8 mouse cellular contexts compared by ENCODE assay signal in genomic region chr9:58311191-58311910, GRCm38 (mm10). TPM values are rescaled to one million over a fixed set of nuclear protein-coding genes. Genes with fewer than 3 reads are reported as not detected.
DNase-seq lines count a peak whose midpoint lies in the region; ATAC-seq lines count a peak whose summit lies in the region.

No protein-coding gene starts in this region.

- H3K4me2 ChIP-seq in midbrain, embryonic 16.5 days (ENCODE audit: low read length), result peak overlapping the region; percentile 59; the same call in 1 of the 2 replicates

- H3K27ac ChIP-seq in heart, embryonic 10.5 days, result peak overlapping the region; percentile 91
- no peak overlapping the region for H3K27ac ChIP-seq in midbrain, embryonic 16.5 days (ENCODE audit: low read length)

- peak overlapping the region; percentile 63 for H3K4me3 ChIP-seq in heart, embryonic 10.5 days
- H3K4me3 ChIP-seq in midbrain, embryonic 16.5 days (ENCODE audit: low read depth, low read length), result peak overlapping the region; percentile 37; the same call in 1 of the 2 replicates

- H3K9ac ChIP-seq in midbrain, embryonic 16.5 days (ENCODE audit: low read depth, low read length), result no peak overlapping the region

- no peak for ATAC-seq in midbrain, embryonic 16.5 days
- no peak for ATAC-seq in megakaryocyte, adult 5-6 weeks (ENCODE audit: poor library complexity, severe bottlenecking)

- peak; percentile 48 for DNase-seq in ovary, postnatal 36 days (ENCODE audit: low spot score)
- no peak for DNase-seq in ovary, postnatal 10 days (ENCODE audit: low spot score)
- peak; percentile 77 for DNase-seq in heart, embryonic 10.5 days (ENCODE audit: low spot score)
- DNase-seq in kidney, postnatal 4 days, result peak; percentile 71 to 77
- DNase-seq in Muller cell, postnatal 12 days (ENCODE audit: inconsistent ontology term), result no peak
- no peak for DNase-seq in cerebellum, postnatal 4 days (ENCODE audit: low spot score in 2 of 2)

- H3K4me1 ChIP-seq in heart, embryonic 10.5 days, result peaks cover 86% of the 10 kb centered on the region
- H3K4me1 ChIP-seq in midbrain, embryonic 16.5 days (ENCODE audit: control insufficient read depth, insufficient read depth, low read length), result peaks cover 10% of the 10 kb centered on the region

- no peaks in the 10 kb centered on the region for H3K36me3 ChIP-seq in heart, embryonic 10.5 days
- no peaks in the 10 kb centered on the region for H3K36me3 ChIP-seq in midbrain, embryonic 16.5 days (ENCODE audit: control insufficient read depth, insufficient read depth, low read length)

- H3K9me3 ChIP-seq in heart, embryonic 10.5 days, result no peaks in the 10 kb centered on the region
- H3K9me3 ChIP-seq in midbrain, embryonic 16.5 days (replicated peaks; ENCODE audit: control insufficient read depth, low read length, poor library complexity, severe bottlenecking), result no peaks in the 10 kb centered on the region

- H3K27me3 ChIP-seq in heart, embryonic 10.5 days (ENCODE audit: insufficient read depth, poor library complexity, severe bottlenecking), result peaks cover 20% of the 10 kb centered on the region
- peaks cover 16% of the 10 kb centered on the region for H3K27me3 ChIP-seq in midbrain, embryonic 16.5 days (ENCODE audit: control insufficient read depth, insufficient read depth, low read depth, low read length)

- 48% methylated on average over 33 of the region's 33 CpGs for WGBS in heart, embryonic 10.5 days
- WGBS in midbrain, embryonic 16.5 days, result 58% methylated on average over 33 of the region's 33 CpGs

RNA-seq across cellular contexts. Expression of gene Loxl1, which starts 1.6 kb away (rescaled TPM):
- polyA plus RNA-seq in heart, embryonic 10.5 days (2016; fragmentation: Nextera tagmentation; extraction: Ambion mirVana), result 35.7 and 36.1 TPM in 2 replicates
- polyA plus RNA-seq in midbrain, embryonic 16.5 days (2015; fragmentation: Nextera tagmentation; extraction: Ambion mirVana), result 4.8 and 5.1 TPM in 2 replicates
- total RNA-seq in megakaryocyte, adult 5-6 weeks (2015), result 0.05 and 0.11 TPM in 2 replicates
- not detected in 2 replicates for total RNA-seq in megakaryocyte, adult 5-6 weeks (2017)

RNA-seq across cellular contexts. Expression of gene Stoml1, which starts 58.4 kb away (rescaled TPM):
- polyA plus RNA-seq in heart, embryonic 10.5 days (2016; fragmentation: Nextera tagmentation; extraction: Ambion mirVana), result 24.2 and 27.0 TPM in 2 replicates
- 134 and 144 TPM in 2 replicates for polyA plus RNA-seq in midbrain, embryonic 16.5 days (2015; fragmentation: Nextera tagmentation; extraction: Ambion mirVana)
- 5.8 and 6.1 TPM in 2 replicates for total RNA-seq in megakaryocyte, adult 5-6 weeks (2015)
- 9.4 and 11.9 TPM in 2 replicates for total RNA-seq in megakaryocyte, adult 5-6 weeks (2017)

RNA-seq across cellular contexts. Expression of gene Tbc1d21, which starts 58.9 kb away (rescaled TPM):
- not detected in 2 replicates for polyA plus RNA-seq in heart, embryonic 10.5 days (2016; fragmentation: Nextera tagmentation; extraction: Ambion mirVana)
- not detected in 2 replicates for polyA plus RNA-seq in midbrain, embryonic 16.5 days (2015; fragmentation: Nextera tagmentation; extraction: Ambion mirVana)
- total RNA-seq in megakaryocyte, adult 5-6 weeks (2015), result not detected in 2 replicates
- total RNA-seq in megakaryocyte, adult 5-6 weeks (2017), result not detected in 2 replicates

Comparison
In these comparisons a context has a peak if more than half of its experiments do, and no peak if none do; other contexts are left out.
1. DNase-seq: peak in ovary, postnatal 36 days (single experiment), heart, embryonic 10.5 days (single experiment) and kidney, postnatal 4 days (2 of 2); none in ovary, postnatal 10 days (single experiment), Muller cell, postnatal 12 days (single experiment) and cerebellum, postnatal 4 days (0 of 2).